Mouse (Mus musculus) heart, postnatal 36 days (tissue): ENCODE measurements around the gene Macrod2. TPM values are rescaled to one million over a fixed set of nuclear protein-coding genes. Genes with fewer than 3 reads are reported as not detected.

Experiments
- DNase-seq, 2 experiments: peaks; one replicate each; pipeline ENCODE4 v3.0.0; 2021 to 2022
- intact Hi-C: fragments of 180-260 bp; cut with DNase I; formaldehyde crosslinking; loops from one replicate; pipeline ENCODE4 v1.15.1; 2025
- total RNA-seq, 2 experiments: library from RNA; stranded (reverse); gene quantifications; 2 replicates each; pipeline ENCODE4 v1.2.3; 2021

Gene Macrod2
- total RNA-seq, 2 experiments from 2014 or later = 7.8 to 8.6 TPM

- intact Hi-C loops = no loop called here
Measured at GRCm38 (mm10) chr2:140885176-140885575, 490.1 kb downstream of the Macrod2 start.

GRCm38 (mm10) chr2:140890683-140891082 lies 495.6 kb downstream of the Macrod2 start:
- DNase-seq = no peak
- intact Hi-C loops = no loop called here

More at GRCm38 (mm10) chr2:140885176-140885575, 490.1 kb downstream of the Macrod2 start:
- DNase-seq = no peak

GRCm38 (mm10) chr2:140896396-140897082 lies 501.4 kb downstream of the Macrod2 start:
- intact Hi-C loops = no loop called here
- no peak for DNase-seq

- intact Hi-C loops = no loop called here
- DNase-seq = no peak
Measured at GRCm38 (mm10) chr2:140898408-140898985, 503.4 kb downstream of the Macrod2 start.

- intact Hi-C loops = no loop called here
- no peak for DNase-seq
Measured at GRCm38 (mm10) chr2:140905331-140905730, 510.2 kb downstream of the Macrod2 start.

- DNase-seq = no peak
Measured at GRCm38 (mm10) chr2:140906123-140906522, 511.0 kb downstream of the Macrod2 start.

GRCm38 (mm10) chr2:140911463-140911862 lies 516.4 kb downstream of the Macrod2 start:
- no peak for DNase-seq
- intact Hi-C loops = no loop called here

More at GRCm38 (mm10) chr2:140906123-140906522, 511.0 kb downstream of the Macrod2 start:
- intact Hi-C loops = no loop called here

GRCm38 (mm10) chr2:140912179-140912578 lies 517.1 kb downstream of the Macrod2 start:
- intact Hi-C loops = no loop called here
- no peak for DNase-seq

- no peak for DNase-seq
- intact Hi-C loops = no loop called here
Measured at GRCm38 (mm10) chr2:140912931-140913330, 517.8 kb downstream of the Macrod2 start.

- intact Hi-C loops = no loop called here
- DNase-seq = no peak
Measured at GRCm38 (mm10) chr2:140913679-140914412, 518.7 kb downstream of the Macrod2 start.

GRCm38 (mm10) chr2:140926922-140927321 lies 531.8 kb downstream of the Macrod2 start:
- intact Hi-C loops = no loop called here
- DNase-seq = no peak

GRCm38 (mm10) chr2:140934483-140934882 lies 539.4 kb downstream of the Macrod2 start:
- DNase-seq = no peak
- intact Hi-C loops = no loop called here

- DNase-seq = no peak
- intact Hi-C loops = no loop called here
Measured at GRCm38 (mm10) chr2:140949461-140949860, 554.4 kb downstream of the Macrod2 start.

GRCm38 (mm10) chr2:140959246-140959645 lies 564.1 kb downstream of the Macrod2 start:
- DNase-seq = no peak
- intact Hi-C loops = no loop called here

GRCm38 (mm10) chr2:140970181-140970580 lies 575.1 kb downstream of the Macrod2 start:
- intact Hi-C loops = no loop called here
- DNase-seq = no peak

GRCm38 (mm10) chr2:140971845-140972244 lies 576.7 kb downstream of the Macrod2 start:
- no peak for DNase-seq
- intact Hi-C loops = no loop called here

- intact Hi-C loops = no loop called here
- no peak for DNase-seq
Measured at GRCm38 (mm10) chr2:140985670-140986372, 590.7 kb downstream of the Macrod2 start.

- DNase-seq = no peak
Measured at GRCm38 (mm10) chr2:141003846-141004245, 608.7 kb downstream of the Macrod2 start.

GRCm38 (mm10) chr2:141004326-141004725 lies 609.2 kb downstream of the Macrod2 start:
- no peak for DNase-seq
- intact Hi-C loops = no loop called here

More at GRCm38 (mm10) chr2:141003846-141004245, 608.7 kb downstream of the Macrod2 start:
- intact Hi-C loops = no loop called here

- DNase-seq = no peak
- intact Hi-C loops = no loop called here
Measured at GRCm38 (mm10) chr2:141005616-141006015, 610.5 kb downstream of the Macrod2 start.

GRCm38 (mm10) chr2:141007725-141008124 lies 612.6 kb downstream of the Macrod2 start:
- intact Hi-C loops = no loop called here

More at GRCm38 (mm10) chr2:141007725-141008124, 612.6 kb downstream of the Macrod2 start:
- DNase-seq = no peak
